Mouse (Mus musculus) thymus, adult 2 months (tissue): ENCODE results near the gene Pstk. TPM values are rescaled to one million over a fixed set of nuclear protein-coding genes. Genes with fewer than 3 reads are reported as not detected.
"Not testable (repeated sequence)": the region's sequence is repeated elsewhere in the genome, so short reads cannot be mapped to it uniquely, and the experiment has no call there.

ENCODE experiments used
- DNase-seq: peaks from one replicate; pipeline ENCODE4 v3.0.0; 2021
- H3K27ac ChIP-seq: fragments of 200-500 bp; 2 replicates; pipeline ENCODE4 v1.5.1; 2012; ENCODE audit warnings: low read length, control low read depth; ENCODE audit not compliant: control insufficient read depth, insufficient read depth
- H3K27me3 ChIP-seq: fragments of 200-500 bp; 2 replicates; pipeline ENCODE4 v1.6.1; 2012; ENCODE audit warnings: mild to moderate bottlenecking, low read length, moderate library complexity, mixed read lengths; ENCODE audit not compliant: control insufficient read depth, insufficient read depth
- H3K36me3 ChIP-seq: fragments of 200-500 bp; 2 replicates; pipeline ENCODE4 v1.6.1; 2012; ENCODE audit warnings: mild to moderate bottlenecking, low read length, moderate library complexity; ENCODE audit not compliant: control insufficient read depth, insufficient read depth
- H3K4me1 ChIP-seq: fragments of 200-500 bp; replicated peaks from 2 replicates; pipeline ENCODE4 v1.6.1; 2012; ENCODE audit warnings: low read length; ENCODE audit not compliant: control insufficient read depth, insufficient read depth
- H3K4me3 ChIP-seq: fragments of 200-500 bp; 2 replicates; pipeline ENCODE4 v1.5.1; 2012; ENCODE audit warnings: mild to moderate bottlenecking, low read length, control low read depth, moderate library complexity; ENCODE audit not compliant: control insufficient read depth, insufficient read depth
- CTCF ChIP-seq: fragments of 200-500 bp; IDR thresholded peaks from 2 replicates; pipeline ENCODE4 v1.5.1; 2012; ENCODE audit warnings: mild to moderate bottlenecking, control low read depth, low read length, moderate library complexity, borderline replicate concordance; ENCODE audit not compliant: control insufficient read depth, poor library complexity, insufficient read depth; ENCODE audit errors: extremely low read depth
- POLR2A ChIP-seq: fragments of 200-500 bp; IDR thresholded peaks from 2 replicates; pipeline ENCODE4 v1.6.1; 2012; ENCODE audit warnings: mild to moderate bottlenecking, low read length, control low read depth, moderate library complexity; ENCODE audit not compliant: control insufficient read depth, poor library complexity, insufficient read depth; ENCODE audit errors: extremely low read depth
- WGBS: fragments of 180-500 bp; shearing (Covaris S2); methylation state at CpG from one replicate; pipeline ENCODE4 v1.1.7; 2018; 5-methylcytosine and 5-hydroxymethylcytosine counted together
- polyA plus RNA-seq: library from polyadenylated mRNA; depleted of rRNA; stranded (reverse); fragments of >200 nt; gene quantifications from 2 replicates; pipeline ENCODE4 v1.2.3, GENCODE M21; 2012

The Pstk gene
- polyA plus RNA-seq, 1 experiment, result 44.1 TPM

DNA sequence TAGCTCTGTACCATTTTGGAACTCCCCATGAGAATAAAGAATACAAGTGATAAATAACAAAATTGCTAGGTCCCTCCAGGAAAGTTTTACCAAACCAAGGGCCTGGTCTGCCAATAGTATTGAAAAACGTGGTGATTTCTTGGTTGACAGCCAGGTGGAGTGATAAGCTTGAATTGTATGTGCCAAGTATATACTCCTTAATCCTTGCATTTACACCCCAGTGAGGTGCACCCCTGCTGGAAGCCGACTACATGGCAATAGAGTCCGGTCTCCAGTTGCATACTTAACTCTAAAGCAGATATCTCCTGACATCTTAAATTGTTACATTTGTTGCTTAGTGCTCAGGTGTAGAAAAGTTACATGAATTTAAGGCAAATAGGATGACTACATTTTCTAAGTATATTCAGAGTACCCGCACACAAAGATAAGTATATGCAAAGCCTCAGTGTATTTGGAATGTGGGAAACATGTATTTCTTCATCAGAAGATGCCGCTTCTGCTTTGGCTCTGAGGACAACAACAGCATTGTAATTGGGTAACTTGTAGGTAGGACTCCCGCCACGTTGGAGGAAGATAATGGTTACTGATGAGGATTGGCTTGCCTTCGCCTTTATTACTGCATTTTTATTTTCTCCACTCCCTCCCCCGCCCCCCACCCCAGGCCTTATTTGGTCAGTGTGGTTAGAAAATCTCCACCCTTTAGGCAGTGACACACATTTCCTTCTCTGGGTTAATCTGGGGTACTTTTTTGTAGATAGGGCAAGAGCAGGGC is 1.1 kb downstream of the Pstk start:
- Histone ChIP-seq H3K4me1 (no peaks in the 10 kb centered on the region), H3K36me3 (no peaks in the 10 kb centered on the region), H3K4me3 (no peak overlapping the region), H3K27ac (no peak overlapping the region), H3K27me3 (no peaks in the 10 kb centered on the region)
- 77% methylated on average over 9 of the region's 9 CpGs for WGBS
- DNase-seq, result no peak
- TF ChIP-seq POLR2A (no peak), CTCF (no peak)

DNA sequence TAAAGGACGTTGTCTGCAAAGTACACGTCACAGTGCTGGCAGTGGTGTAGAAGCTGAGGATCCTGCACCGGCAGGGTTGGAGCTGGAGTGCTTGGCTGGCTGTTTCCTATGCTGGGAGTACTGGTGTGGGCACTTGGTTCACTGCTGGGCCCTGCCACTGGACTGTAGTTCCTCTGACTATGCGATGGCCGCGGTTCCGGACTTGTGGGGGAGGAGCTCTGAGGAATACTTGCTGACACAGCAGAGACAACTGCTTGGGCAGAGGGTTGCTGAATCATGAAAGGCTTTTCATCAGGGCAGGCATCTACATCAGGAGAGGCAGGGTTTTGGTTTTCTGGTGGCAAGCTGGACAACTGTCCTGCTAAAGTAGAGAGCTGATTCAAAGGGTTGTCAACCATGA is 20.8 kb downstream of the Pstk start:
- not testable (repeated sequence) for H3K27me3 ChIP-seq, H3K27ac ChIP-seq, H3K4me1 ChIP-seq, H3K4me3 ChIP-seq, DNase-seq
- WGBS, result 98% methylated on average over 7 of the region's 7 CpGs
- H3K36me3 ChIP-seq, result peaks cover 29% of the 10 kb centered on the region

DNA sequence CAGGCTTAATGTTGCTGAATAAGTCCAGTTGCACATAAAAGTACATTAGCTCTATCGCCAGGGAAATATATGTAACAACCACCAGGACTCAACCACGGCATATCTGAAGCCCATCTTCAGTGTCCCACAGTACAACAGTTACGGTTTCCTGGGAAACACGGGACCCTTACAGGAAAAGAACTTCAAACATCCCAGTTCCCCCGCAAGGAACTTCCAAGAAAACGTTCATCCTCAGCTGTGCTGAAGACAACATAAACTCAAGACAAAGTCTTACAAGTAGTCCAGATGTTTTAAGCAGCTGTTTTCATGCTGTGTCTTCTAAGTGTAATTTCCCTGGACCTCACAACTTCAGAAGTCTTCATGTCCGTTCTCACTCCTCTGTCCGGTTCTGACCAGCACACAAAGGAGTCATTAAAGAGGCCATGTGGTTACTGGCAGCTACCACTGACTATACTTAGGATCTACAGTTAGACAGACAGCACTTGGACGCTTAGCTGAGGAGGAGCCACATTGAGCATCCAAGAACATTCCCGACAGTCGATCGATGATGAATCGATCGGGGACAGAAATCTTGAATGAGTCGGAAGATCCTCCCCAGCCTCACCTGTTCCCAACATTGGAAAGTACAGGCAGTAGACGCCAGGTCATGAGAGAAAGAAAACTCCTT is 38.5 kb downstream of the Pstk start:
- DNase-seq, result no peak
- TF ChIP-seq CTCF (no peak), POLR2A (no peak)
- 7% methylated on average over 16 of the region's 16 CpGs for WGBS
- H3K27me3 ChIP-seq, result no peaks in the 10 kb centered on the region
- no peaks in the 10 kb centered on the region for H3K36me3 ChIP-seq
- peaks cover 14% of the 10 kb centered on the region for H3K4me1 ChIP-seq
- no peak overlapping the region for H3K27ac ChIP-seq
- peak overlapping the region; percentile 78 for H3K4me3 ChIP-seq

DNA sequence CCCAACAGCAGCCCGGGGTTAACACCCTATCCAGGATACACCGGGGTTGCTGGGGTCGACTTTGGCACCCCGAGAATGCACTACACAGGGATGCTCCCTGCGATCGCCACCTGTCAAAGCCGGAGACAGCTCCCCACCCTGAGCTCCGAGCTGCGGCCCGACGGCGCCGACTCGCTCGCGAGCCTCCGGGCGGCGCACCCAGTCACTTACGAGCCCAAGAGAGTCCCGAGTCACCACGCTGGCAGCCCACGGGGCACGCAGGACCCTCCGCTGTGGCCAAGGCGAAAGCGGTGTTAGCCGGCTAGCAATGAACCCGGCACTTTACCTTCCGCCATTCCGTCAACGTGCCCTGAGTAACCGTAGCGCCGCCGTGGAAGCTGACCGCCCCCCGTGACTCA is 39.0 kb downstream of the Pstk start:
- Histone ChIP-seq H3K4me3 (peak overlapping the region; percentile 78), H3K4me1 (peaks cover 14% of the 10 kb centered on the region), H3K36me3 (no peaks in the 10 kb centered on the region), H3K27me3 (no peaks in the 10 kb centered on the region), H3K27ac (no peak overlapping the region)
- no peak for DNase-seq
- TF ChIP-seq CTCF, result no peak
- 0 out of 2 replicates have a peak, but pooled peaks have one; percentile 1 for TF ChIP-seq POLR2A
- WGBS, result under 1% methylated on average over 38 of the region's 38 CpGs

DNA sequence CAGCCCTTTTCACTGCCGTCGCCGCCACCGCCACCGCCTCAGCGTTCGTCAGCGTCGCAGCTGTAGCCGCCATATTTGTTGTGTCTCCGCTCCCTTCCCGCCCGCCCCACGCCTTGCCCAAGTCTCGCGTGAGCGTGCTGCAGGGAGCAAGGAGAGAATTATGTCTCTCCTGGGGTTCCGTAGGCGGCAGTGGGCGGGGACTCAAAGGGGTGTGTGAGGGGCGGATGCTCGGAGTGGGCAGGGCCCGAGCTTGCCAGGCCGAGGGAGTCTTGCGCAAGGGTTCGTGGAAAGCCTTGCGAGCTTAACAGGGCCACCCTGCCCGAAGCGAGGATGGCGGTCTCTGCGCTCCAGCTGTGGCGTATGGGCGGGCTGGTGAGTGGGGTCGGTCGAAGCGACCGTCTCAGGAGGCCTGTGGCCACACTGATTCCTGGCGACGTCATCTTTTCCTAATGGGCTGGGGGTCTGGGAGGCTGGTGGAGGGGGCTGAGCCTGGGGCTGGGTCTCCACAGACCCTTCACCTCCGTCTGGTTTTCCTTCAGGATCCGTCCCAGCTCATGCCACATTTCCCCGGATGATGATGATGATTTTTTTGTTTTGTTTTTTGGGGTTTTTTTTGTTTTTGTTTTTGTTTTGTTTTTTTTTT is 39.6 kb downstream of the Pstk start, which contains the start of the genes Ikzf5 and Acadsb:
Gene Ikzf5, minus strand, starts transcription at position 106 of the 643 bp plus-strand sequence.
Gene Acadsb, plus strand, starts transcription at position 186 of the 643 bp plus-strand sequence.
- H3K27me3 ChIP-seq, result no peaks in the 10 kb centered on the region
- TF ChIP-seq CTCF (no peak), POLR2A (0 out of 2 replicates have a peak, but pooled peaks have one; percentile 32)
- no peaks in the 10 kb centered on the region for H3K36me3 ChIP-seq
- H3K4me1 ChIP-seq, result peaks cover 14% of the 10 kb centered on the region
- peak within 1 kb of the TSS; percentile 78 for H3K4me3 ChIP-seq
- under 1% methylated on average over 42 of the region's 42 CpGs for WGBS
- peak; percentile 100 for DNase-seq
- no peak within 1 kb of the TSS for H3K27ac ChIP-seq

DNA sequence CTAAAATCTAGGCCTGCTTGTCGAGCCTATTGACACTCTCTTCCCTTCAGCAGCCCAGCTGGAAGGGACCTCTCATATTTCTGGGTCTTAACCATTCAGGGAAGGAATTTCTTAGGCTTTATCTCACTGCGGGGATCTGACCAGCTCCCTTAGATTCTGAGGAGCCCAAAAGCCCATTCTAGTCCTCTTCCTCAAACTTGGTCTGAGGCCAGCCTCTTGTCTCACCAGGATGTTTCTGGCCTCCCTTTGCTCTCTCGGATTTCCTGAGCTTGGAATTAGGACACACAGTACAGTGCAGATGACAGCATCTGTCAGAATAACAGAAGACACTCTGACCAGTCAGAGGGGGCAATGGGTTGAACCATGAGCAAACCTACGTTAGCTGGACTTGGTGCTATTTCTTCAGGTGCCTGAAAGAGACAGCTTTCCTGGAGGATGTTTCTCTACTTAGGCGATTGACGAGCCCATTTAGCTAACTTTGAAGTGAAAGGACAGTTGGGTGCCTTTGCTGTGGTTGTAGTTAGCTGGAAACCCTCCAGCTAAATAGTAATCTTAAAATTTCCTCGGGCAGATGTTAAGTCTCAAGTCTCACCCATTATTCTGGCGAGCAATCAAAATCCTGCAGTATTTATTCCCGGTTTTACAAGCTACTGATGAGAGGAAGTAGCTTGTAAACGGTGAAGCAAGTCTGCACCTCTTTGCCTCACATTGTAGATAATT is 40.4 kb downstream of the Pstk start:
- Histone ChIP-seq H3K27ac (no peak overlapping the region), H3K27me3 (no peaks in the 10 kb centered on the region), H3K4me1 (peaks cover 14% of the 10 kb centered on the region), H3K4me3 (no peak overlapping the region), H3K36me3 (no peaks in the 10 kb centered on the region)
- 55% methylated on average over 10 of the region's 10 CpGs for WGBS
- no peak for TF ChIP-seq POLR2A
- no peak for TF ChIP-seq CTCF
- DNase-seq, result no peak
